Mouse (Mus musculus) brown adipose tissue, adult 24 weeks (tissue): ENCODE data around the gene Gm44579. TPM values are rescaled to one million over a fixed set of nuclear protein-coding genes. Genes with fewer than 3 reads are reported as not detected.

Source experiments
- H3K27ac ChIP-seq: fragments of 200-500 bp; replicated peaks from 2 replicates; pipeline ENCODE4 v1.5.1; 2012; ENCODE audit warnings: low read depth, mild to moderate bottlenecking, low read length
- H3K4me1 ChIP-seq: fragments of 200-500 bp; 2 replicates; pipeline ENCODE4 v1.6.1; 2012; ENCODE audit warnings: low read length, mixed read lengths; ENCODE audit not compliant: control insufficient read depth, insufficient read depth, insufficient read length
- H3K4me3 ChIP-seq: fragments of 200-500 bp; 2 replicates; pipeline ENCODE4 v1.5.1; 2012; ENCODE audit warnings: low read depth, mild to moderate bottlenecking, low read length, moderate library complexity; ENCODE audit not compliant: insufficient read depth
- polyA plus RNA-seq: library from polyadenylated mRNA; stranded (reverse); fragments of >200 nt; gene quantifications from 2 replicates; pipeline ENCODE4 v1.2.4, GENCODE M21; 2012; ENCODE audit not compliant: missing spikeins, insufficient read depth, insufficient read length

Gene Gm44579
- polyA plus RNA-seq, result not detected in 2 replicates

DNA sequence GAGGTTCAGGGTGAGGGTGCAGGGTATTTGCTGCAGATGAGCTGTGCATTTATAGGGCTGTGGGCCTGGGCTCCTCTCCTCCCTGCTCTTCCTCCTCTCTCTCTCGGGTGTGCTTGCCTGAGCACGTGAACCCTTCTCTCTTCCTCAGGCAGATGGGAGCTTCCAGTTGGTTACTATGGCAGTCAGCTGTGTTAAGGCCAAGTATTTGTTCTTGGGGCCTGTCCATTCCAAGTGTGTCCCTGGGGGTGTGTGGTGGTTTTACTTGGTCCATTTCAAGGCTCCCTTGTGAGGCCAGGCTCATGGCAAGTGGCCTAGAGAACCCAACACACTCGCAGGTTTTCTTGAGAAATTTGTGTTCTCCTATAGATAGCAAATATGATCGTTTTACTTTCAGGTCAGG is at the start of gene Gm44579, which contains the start of gene Olfr287:
Gene Gm44579, minus strand, starts transcription at position 101 of the 400 bp plus-strand sequence.
Gene Olfr287, minus strand, starts transcription at position 180 of the 400 bp plus-strand sequence.
- Histone ChIP-seq H3K27ac (no peak within 1 kb of the TSS), H3K4me3 (no peak within 1 kb of the TSS), H3K4me1 (no peaks in the 10 kb centered on the region)

DNA sequence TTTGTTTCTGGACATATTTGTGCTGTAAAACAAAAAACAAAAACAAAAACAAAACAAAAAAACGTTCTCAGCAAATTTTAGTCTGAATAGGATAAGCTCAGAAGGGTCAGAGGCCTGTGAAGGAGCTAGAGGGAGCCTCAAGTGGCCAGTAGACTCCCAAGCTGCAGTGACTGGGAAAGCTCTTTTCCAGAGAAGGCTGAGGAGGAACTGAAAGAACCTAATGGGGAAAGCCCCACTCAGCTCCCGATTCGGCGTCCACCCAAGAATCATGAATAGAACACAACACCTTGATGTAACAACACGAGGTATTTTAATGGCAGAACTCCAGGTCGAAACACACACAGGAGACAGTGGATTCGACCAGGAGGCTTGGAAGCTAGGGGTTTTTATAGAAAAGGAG is 37.0 kb upstream of the Gm44579 start:
- no peak overlapping the region for H3K4me3 ChIP-seq
- no peak overlapping the region for H3K27ac ChIP-seq
- H3K4me1 ChIP-seq, result no peaks in the 10 kb centered on the region

DNA sequence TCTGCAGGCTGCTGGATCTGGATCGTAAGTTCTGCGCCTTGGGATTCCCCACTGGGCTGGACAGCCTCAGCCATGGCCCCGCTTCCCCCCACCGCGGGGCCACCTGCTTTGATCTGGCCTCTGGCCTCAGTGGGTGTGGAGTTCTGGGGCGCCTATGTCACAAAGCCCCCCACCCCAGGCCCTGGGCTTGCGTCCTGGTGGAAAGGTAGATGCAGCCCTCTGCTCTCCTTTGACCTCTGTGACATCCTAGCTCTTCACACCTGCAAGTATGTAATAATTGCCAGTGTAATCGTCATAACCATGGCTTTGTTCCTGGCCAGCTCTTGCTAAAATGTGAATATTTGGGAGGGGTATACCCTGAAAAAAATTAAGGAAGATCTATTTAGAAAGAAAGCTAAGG is 36.4 kb upstream of the Gm44579 start, which contains the start of gene H1fnt:
Gene H1fnt, minus strand, starts transcription at position 101 of the 400 bp plus-strand sequence.
- Histone ChIP-seq H3K4me1 (no peaks in the 10 kb centered on the region), H3K4me3 (no peak within 1 kb of the TSS), H3K27ac (no peak within 1 kb of the TSS)

DNA sequence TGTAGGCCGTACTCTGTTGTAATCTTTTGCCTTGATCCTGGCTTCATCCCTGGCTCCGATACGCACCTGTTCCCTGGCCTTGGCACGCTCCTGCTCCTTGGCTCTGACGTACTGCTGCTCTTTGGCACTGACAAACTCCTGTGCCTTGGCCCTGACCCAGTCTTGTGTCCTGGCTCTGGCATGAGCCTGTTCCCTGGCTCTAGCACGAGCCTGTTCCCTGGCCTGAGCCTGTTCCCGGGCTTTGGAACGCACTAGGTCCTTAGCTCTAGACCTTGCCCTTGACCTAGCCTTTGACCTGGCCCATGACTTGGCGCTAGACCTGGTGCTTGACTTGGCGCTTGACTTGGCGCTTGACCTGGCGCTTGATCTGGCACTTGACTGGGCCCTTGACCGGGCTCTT is 35.5 kb upstream of the Gm44579 start:
- Histone ChIP-seq H3K27ac (no peak overlapping the region), H3K4me1 (no peaks in the 10 kb centered on the region), H3K4me3 (no peak overlapping the region)

DNA sequence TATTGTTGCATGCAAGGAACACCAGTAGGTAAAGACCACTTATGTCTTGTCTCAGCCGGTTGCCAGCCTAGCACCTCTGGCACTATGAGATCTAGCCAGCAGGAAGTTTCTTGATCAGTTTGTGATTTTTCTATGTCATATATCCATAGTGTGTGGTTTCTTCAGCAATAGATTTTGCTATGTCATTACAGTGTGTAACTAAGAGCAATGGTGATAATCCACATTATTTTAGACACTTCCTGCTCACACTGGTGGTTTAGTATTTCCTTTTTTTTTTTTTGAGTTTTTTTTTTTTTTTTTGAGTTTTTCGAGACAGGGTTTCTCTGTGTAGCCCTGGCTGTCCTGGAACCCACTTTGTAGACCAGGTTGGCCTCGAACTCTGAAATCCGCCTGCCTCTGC is 14.7 kb upstream of the Gm44579 start:
- H3K4me3 ChIP-seq, result no peak overlapping the region

DNA sequence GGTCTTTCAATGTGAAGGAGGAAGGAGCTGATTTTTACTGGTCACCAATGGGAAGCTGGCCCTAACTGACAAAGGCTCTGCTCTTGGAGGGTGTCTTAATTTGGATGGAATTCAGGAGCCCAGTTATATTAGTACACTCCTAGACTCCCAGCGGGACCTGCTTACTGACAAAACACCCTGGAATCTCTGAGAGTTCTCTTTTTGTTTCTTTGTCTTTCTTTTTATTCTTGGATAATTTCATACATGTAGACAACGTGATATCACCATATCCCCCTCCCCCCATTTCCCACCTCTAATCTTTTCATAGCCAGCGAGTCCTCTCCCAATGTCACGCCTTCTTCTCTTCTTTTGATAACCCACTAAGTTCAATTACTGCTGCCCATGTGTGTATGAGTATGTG is 13.6 kb upstream of the Gm44579 start, which contains the start of gene Olfr286:
Gene Olfr286, minus strand, starts transcription at position 101 of the 400 bp plus-strand sequence.
- no peak within 1 kb of the TSS for H3K4me3 ChIP-seq
- H3K4me1 ChIP-seq, result no peaks in the 10 kb centered on the region
- no peak within 1 kb of the TSS for H3K27ac ChIP-seq

More for the DNA sequence above, 14.7 kb upstream of the Gm44579 start:
- H3K27ac ChIP-seq, result no peak overlapping the region
- no peaks in the 10 kb centered on the region for H3K4me1 ChIP-seq

DNA sequence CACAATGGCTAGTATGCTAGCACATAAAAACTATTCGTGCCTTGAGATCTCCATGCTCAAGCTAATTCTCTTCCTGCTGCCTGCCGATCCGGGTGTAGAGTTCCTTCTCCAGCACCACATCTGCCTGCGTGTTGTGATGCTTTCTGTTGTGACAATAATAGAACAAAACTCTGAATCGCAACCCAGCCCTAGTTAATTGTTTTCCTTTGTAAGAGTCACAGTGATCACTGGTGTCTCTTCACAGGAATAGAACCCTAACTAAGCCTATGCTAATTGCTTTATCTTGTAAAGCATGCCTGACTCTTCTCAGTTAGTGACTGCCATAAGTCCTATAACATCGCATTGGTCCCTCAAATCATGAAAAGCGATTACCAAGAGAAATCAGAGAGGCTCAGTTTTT is 5.3 kb upstream of the Gm44579 start:
- Histone ChIP-seq H3K4me1 (no peaks in the 10 kb centered on the region), H3K4me3 (no peak overlapping the region), H3K27ac (no peak overlapping the region)

DNA sequence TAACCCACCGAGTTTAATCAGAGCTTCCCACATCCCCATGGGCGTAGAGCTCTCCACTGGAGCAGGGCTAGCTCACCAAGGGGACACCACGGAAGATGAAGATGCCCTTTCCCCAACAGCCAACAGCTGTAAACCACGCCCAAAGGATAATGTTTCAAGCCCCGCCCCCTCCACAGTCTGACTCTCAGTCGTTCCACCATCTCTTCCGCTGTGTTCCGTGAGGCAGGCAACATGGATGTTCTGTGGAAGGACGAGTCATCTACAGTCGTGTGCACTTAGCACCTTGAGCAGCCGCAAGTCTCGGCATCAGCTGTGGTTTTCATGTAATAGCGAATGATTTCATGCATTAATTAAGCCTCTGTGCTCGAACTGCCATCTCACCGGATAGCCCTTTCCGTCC is 4.8 kb upstream of the Gm44579 start:
- no peak overlapping the region for H3K4me3 ChIP-seq
- H3K4me1 ChIP-seq, result no peaks in the 10 kb centered on the region
- H3K27ac ChIP-seq, result no peak overlapping the region

DNA sequence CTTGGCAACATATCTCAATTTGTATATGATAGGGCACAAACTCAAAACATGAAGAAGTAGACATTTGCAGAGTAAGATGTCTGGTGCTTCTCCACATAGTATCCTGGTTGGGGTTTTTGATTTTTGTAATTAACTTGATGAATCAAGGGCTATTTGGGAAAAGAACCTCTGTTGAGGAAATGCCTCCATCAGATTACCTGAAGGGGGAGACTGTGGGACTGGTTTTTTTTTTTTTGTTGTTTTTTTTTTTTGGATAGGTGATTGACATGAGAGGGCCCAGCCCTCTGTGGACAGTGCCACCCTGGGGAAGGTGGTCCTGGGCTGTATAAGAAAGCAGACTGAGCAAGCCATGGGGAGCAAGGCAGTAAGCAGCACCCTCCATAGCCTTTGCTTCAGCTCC is 1.6 kb upstream of the Gm44579 start:
- Histone ChIP-seq H3K4me1 (no peaks in the 10 kb centered on the region), H3K4me3 (no peak overlapping the region), H3K27ac (no peak overlapping the region)

DNA sequence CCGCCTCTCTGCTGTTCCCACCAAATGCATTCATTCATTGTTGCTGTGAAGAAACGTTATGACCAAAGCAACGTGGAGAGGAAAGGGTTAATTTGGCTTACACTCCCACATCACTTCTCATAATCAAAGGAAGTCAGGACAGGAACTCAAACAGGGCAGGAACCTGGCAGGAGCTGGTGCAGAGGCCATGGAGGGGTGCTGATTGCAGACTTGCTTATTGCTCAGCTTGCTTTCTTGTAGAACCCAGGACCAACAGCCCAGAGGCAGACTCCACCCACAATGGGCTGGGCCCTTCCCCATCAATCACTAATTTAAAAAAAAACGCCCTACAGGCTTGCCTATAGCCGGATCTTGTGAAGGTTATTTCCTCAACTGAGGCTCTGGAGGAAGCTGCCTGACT is 6.6 kb downstream of the Gm44579 start:
- H3K4me1 ChIP-seq, result peaks cover 4% of the 10 kb centered on the region; the same call in 1 of the 2 replicates
- no peak overlapping the region for H3K4me3 ChIP-seq
- H3K27ac ChIP-seq, result no peak overlapping the region

DNA sequence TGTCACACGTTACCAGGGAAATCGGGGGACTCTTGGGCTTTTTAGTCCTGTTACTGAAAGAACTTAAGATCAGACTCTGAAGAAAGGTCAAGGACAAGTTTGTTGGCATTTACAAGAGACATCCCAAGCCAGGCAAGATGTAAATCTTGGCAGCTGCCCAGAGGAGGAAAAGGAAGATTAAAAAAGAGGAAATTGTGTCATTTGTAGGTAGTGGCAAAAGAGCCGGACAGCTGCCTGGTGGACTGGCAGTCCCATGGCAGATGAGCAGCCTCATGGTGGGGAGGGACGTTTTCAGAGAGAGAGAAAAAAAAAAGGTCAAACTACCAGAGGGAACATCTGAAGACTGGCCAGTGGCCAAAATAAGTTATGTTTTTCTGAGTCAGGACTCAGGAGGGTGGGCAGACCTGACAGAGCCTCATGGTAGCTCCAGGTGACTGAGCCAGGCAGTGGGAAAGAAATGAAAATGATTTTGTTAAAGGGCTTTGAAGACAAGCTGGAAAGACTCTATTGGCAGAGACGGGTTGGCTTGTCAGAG is 7.4 kb downstream of the Gm44579 start:
- no peak overlapping the region for H3K27ac ChIP-seq
- no peak overlapping the region for H3K4me3 ChIP-seq
- H3K4me1 ChIP-seq, result peaks cover 4% of the 10 kb centered on the region; the same call in 1 of the 2 replicates

DNA sequence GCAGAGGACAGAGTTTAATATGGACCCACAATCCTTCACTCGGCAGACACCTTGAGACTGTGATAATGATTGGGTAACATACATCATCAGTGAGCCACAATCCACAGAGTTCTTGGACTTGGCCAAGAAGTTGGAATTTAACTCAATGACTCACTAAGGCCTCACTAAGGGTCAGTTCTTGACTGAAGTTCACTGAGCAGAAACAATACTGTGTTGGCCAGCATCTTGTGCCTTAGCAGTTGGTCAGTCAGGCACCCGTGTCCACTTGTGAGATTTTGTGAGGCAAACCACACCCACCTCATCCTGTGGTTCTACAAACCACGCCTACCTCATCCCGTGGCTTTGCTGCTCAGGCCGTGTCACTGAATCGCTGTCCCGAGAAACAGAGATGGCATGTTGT is 11.1 kb downstream of the Gm44579 start:
- H3K4me3 ChIP-seq, result no peak overlapping the region
- no peak overlapping the region for H3K27ac ChIP-seq
- peaks cover 4% of the 10 kb centered on the region; the same call in 1 of the 2 replicates for H3K4me1 ChIP-seq

DNA sequence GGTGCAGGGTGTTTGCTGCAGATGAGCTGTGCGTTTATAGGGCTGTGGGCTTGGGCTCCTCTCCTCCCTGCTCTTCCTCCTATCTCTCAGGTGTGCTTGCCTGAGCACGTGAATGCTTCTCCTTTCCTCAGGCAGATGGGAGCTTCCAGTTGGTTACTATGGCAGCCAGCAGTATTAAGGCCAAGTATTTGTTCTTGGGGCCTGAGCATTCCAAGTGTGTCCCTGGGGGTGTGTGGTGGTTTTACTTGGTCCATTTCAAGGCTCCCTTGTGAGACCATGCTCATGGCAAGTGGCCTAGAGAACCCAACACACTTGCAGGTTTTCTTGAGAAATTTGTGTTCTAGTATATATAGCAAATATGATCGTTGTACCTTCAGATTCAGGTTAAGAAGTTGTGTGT is 25.3 kb downstream of the Gm44579 start, which contains the start of gene Olfr288:
Gene Olfr288, minus strand, starts transcription at position 101 of the 400 bp plus-strand sequence.
- Histone ChIP-seq H3K4me1 (no peaks in the 10 kb centered on the region), H3K27ac (no peak within 1 kb of the TSS), H3K4me3 (no peak within 1 kb of the TSS)

DNA sequence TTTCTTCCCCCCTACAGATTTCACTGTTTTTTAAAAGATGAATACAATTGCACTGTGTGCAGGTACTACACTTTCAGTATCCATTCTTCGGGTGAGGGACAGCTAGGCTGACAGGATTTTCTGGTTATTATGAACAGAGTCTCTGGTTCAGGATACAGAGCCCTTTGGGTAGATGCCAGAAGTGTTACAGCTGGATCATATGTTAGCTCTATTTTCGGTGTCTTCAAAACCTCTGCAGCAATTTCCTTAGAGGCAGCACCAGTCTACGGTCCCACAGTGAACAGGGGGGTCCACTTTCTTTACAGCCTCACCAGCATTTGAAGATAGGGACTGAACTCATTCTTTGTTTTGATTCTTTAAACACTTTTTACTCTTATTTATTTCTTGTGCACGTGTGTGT is 36.3 kb downstream of the Gm44579 start:
- H3K27ac ChIP-seq, result no peak overlapping the region
- no peak overlapping the region for H3K4me3 ChIP-seq
- no peaks in the 10 kb centered on the region for H3K4me1 ChIP-seq

DNA sequence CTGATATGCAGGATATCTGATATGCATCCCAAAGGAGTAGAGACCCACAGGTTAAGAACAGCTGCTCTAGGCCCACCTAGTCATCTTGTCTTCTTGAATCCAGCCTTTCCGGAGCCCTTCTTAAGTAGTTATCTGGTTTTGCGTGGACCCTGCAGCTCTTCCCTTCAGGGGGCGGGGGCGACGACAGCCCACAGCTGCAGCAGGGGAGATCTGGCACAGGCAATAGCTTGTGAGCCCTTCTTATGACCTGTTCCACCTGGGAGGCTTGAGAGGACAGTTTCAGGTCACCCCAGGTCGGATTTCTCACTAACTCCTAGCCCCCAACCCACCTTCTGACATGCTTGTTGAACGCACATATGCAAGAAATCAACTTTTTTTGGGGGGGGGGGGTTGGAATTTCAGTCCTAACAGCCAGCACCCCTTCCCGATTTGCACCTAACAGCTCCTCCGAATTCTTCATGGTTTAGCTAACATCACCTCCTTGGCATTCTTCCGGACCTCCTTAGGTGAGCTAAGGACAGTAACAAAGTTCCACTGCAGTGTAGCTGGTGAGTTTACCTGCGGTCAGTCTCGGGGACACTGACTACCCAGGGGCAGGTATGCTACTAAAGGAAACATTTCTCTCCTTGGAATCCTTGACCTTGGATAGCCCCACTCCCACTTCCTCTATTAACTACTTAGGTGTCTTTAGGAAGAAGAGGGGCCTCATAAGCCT is 38.8 kb downstream of the Gm44579 start:
- Histone ChIP-seq H3K4me3 (no peak overlapping the region), H3K4me1 (no peaks in the 10 kb centered on the region), H3K27ac (no peak overlapping the region)
